Mouse (Mus musculus) gastrocnemius, postnatal 36 days (tissue): ENCODE results near the gene Ttl. TPM values are rescaled to one million over a fixed set of nuclear protein-coding genes. Genes with fewer than 3 reads are reported as not detected.

Experiments
- total RNA-seq, 2 experiments: library from RNA; stranded (reverse); gene quantifications; 2 replicates each; pipeline ENCODE4 v1.2.3; 2021

Ttl gene
- total RNA-seq, 2 experiments from 2014 or later, result 5.6 to 6.5 TPM

Other genes with a start within 250 kb of the Ttl start
- gene Tmem87b, start 247.8 kb upstream of the Ttl start, total RNA-seq, result 10 to 100 TPM; 11.4 to 13.0 TPM
- gene Fbln7, start 203.0 kb upstream of the Ttl start, total RNA-seq, result 1 to 10 TPM; 3.6 to 6.9 TPM
- 1 to 10 TPM; 7.5 to 7.8 TPM for gene Zc3h8, start 121.9 kb upstream of the Ttl start, total RNA-seq
- gene Zc3h6, start 98.5 kb upstream of the Ttl start, total RNA-seq, result 1 to 10 TPM; 5.0 to 7.6 TPM
- gene Gm10762, start 98.2 kb upstream of the Ttl start, total RNA-seq, result 10 to 100 TPM; 15.3 to 15.7 TPM
- gene Vinac1, start 17.8 kb upstream of the Ttl start, total RNA-seq, result not detected
- gene Polr1b, start 35.1 kb downstream of the Ttl start, total RNA-seq, result 10 to 100 TPM in 1 of 2 experiments, 1 to 10 TPM in 1; 8.9 to 11.7 TPM
- 1 to 10 TPM; 8.4 to 8.7 TPM for gene Chchd5, start 63.8 kb downstream of the Ttl start, total RNA-seq
- 10 to 100 TPM in 1 of 2 experiments, 1 to 10 TPM in 1; 7.9 to 10.5 TPM for gene Slc20a1, start 132.8 kb downstream of the Ttl start, total RNA-seq
- gene Ckap2l, start 231.3 kb downstream of the Ttl start, total RNA-seq, result under 1 TPM; 0.47 to 0.69 TPM
- gene Il1a, start 244.0 kb downstream of the Ttl start, total RNA-seq, result not detected